Mouse (Mus musculus): ENCODE measurements at regions not wholly inside any gene's neighbourhood (a gene's known extent, or its start where the extent isn't known, plus 50 kb on each side); places are given as distances from the start of the nearest gene placed in this dataset.

DNA sequence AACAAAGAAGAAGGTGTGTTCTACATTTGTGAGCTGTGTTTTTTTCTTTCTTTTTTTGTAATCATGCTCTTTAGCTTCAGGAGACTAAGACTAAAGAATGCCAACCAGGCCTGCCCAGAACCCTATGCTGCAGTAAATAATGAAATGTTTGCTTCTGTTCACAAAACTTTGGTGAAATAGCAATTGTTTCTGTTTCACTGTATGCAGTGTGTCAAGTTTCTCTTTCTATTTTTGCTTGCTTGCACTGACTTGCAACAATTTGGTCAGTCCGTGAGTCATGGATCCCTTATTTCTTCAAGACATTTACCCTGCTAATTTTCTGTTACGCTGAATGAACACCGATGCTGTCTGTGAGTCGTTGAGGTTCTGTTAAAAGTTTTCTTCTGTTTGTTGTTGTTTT, 298.1 kb downstream of the Fgf10 start:
- TF ChIP-seq CTCF (IDR thresholded peaks at IDR 0.05; ENCODE audit: low read depth) (no peak), EP300 (IDR thresholded peaks at IDR 0.05; ENCODE audit: low read depth) (no peak)
